Mouse (Mus musculus) cerebellum, adult 11-12 months (tissue): ENCODE measurements around the gene Cabp7.
"Not testable (repeated sequence)": the region's sequence is repeated elsewhere in the genome, so short reads cannot be mapped to it uniquely, and the experiment has no call there.

Source experiments
- DNase-seq: peaks from one replicate; pipeline ENCODE4 v3.0.0; 2022

The Cabp7 gene

DNA sequence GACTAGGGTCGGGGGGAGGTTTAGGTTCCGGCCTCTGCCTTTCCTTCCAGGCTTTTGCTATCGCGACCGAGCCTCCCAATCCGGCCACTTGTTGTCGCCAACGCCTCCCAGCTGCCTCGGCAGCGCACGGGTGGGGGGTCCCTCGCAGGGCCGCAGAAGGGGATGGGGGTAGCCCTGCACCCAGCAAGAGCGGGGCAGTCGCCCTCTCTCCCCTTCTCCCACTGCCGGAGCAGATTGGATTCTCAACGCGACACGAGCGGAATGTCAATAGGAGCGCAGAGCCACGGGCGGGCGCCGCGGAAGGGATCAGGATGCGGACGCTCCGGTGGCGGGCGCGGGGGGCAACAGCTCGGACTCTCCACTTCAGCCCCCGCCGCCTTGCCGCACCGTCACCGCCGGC lies 609 bp downstream of the Cabp7 start:
- DNase-seq: no peak

DNA sequence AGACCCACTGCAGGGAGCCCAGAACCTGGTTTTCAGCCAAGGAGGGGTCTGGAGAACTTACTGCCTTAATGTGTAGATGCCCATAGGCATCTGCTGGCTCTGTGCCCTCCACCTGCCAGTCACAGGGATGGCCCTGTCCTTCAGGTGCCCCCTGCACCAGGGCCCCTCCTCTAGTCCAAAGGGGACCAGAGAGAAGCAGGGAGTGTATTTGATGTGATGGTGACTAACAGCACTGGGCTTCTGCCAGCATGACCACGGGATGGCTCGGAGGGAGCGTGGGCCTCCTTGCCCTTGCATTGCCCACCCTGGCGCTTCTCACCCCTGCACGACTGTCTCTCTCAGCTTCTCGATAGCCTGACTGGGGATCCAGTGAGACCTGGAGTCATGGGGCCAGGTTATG lies 1.9 kb downstream of the Cabp7 start:
- no peak for DNase-seq

- DNase-seq: no peak
Observed at GRCm38 (mm10) chr11:4740785-4741184, 5.8 kb downstream of the Cabp7 start.

- no peak for DNase-seq
Observed at GRCm38 (mm10) chr11:4738719-4739118, 7.9 kb downstream of the Cabp7 start.

GRCm38 (mm10) chr11:4737682-4738081 lies 8.9 kb downstream of the Cabp7 start:
- DNase-seq: peak; percentile 81

DNA sequence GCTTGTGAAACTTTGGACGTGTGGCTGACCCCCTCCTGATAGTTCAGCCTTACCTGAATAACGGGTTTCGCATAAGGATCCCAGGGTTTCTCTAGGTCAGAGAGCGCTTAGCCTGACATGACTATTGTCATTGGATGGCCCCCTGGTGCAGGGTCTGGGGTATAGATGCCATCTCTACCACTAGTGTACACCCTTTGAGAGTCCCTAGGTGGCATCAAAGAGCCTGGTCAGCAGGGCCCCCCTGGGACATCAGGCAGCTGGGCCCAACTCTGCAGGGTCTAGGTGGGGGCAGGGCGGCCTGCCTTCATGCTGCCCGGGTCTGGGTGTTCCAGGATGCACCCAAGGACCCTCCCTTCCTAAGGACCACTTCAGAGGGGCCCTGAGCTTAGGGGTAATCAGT lies 10.2 kb downstream of the Cabp7 start:
- no peak for DNase-seq

DNA sequence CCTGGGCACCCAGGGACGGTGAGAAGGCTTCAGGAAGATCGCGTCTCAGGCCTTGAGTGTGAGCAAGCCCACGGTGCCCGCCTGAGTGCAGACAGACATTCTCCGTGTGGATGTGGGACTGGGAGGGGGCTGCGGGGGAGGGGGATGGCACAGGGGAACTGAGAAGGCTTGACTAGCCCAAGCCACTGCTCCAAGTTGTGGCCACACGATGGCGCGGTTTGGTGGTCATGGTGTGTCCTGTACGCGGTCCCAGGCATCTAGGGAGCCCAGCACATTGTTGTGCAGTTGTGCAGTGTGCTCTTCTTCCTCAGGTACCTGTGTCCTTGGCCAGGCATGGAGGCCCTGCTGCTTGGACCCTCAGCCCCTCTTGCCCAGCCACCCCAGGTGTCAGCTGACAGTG lies 12.4 kb downstream of the Cabp7 start:
- no peak for DNase-seq

GRCm38 (mm10) chr11:4731781-4732180 lies 14.8 kb downstream of the Cabp7 start:
- peak; percentile 59 for DNase-seq

DNA sequence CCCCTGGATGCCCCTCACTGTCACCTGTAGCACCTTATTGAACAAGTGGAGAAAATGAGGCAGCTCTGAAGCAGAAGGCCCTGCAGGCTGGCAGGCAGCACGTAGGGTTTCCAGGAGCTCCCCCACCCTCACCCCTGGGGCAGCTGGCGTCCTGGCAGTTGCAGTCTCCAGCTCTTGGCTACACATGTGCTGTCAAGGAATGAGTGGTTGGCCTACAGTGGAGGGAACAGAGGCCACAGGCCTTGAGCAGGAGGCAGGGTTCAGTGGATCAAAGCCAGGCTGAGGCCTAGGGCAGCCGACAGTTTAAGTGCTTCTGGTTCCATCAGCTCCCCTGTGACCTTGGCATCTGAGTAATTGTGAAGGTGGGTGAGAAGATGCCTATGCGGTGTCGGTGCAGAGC lies 15.7 kb downstream of the Cabp7 start:
- DNase-seq: no peak

- DNase-seq: no peak
Observed at GRCm38 (mm10) chr11:4730096-4730495, 16.5 kb downstream of the Cabp7 start.

- DNase-seq: no peak
Observed at GRCm38 (mm10) chr11:4729603-4730002, 17.0 kb downstream of the Cabp7 start.

DNA sequence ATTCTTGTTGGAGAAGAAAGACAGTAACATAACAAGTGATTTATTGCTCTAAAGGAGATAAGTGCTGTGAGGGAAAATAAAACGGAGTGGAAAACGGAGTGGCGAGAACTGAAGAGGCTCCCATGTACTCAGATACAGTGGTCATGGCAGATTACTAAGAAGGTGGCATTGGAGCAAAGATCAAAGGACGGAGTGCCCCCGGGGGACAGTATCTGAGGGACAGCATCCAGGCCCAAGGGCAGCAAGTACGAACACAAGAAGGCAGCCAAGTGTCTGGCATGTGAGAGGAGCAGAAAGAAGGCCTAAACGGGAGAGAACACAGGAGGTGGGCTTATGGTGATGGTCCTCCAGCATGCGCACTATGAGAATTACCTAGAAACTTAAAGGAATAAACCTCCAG lies 24.9 kb downstream of the Cabp7 start:
- no peak for DNase-seq

GRCm38 (mm10) chr11:4720900-4721580 lies 25.5 kb downstream of the Cabp7 start:
- DNase-seq: peak; percentile 81

- no peak for DNase-seq
Observed at GRCm38 (mm10) chr11:4720393-4720792, 26.2 kb downstream of the Cabp7 start.

DNA sequence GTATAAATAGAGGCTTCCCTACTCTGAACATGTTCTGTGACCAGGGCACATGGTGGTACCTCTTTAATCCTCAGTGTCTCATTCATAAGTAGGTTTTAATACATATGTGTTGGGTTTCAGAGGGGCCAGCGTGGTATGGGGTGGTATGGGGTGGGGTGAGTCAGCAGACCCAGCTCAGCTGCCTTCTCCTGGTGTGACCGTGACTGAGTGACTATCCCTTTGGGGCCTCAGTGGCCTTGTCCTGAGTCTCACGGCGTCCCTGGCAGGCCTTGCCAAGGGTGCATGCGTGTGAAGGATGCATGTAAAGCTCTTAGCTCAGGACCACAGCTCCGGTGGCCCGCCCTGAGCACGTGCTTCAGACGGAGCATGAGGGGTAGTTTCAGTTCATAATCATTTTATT lies 26.6 kb downstream of the Cabp7 start:
- no peak for DNase-seq

DNA sequence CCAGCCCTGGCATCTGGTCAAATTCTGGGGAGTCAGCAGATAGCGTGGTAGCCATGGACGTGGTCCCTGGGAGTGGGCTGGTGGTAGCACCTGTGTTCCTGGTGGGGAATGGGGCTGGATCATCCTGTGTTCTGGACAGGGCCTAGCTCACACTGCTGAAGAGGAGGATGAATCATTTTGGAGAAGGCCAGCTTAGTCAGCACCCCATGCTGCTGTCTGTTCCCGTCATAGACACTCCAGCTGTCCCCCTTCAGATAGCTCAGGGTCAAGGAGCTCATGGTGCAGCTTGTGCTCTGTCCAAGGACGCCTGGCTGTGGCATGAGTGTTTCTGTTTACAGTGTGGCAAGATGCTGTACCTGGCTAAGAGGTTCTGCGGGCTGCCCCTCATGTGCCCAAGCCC lies 28.0 kb downstream of the Cabp7 start:
- no peak for DNase-seq

DNA sequence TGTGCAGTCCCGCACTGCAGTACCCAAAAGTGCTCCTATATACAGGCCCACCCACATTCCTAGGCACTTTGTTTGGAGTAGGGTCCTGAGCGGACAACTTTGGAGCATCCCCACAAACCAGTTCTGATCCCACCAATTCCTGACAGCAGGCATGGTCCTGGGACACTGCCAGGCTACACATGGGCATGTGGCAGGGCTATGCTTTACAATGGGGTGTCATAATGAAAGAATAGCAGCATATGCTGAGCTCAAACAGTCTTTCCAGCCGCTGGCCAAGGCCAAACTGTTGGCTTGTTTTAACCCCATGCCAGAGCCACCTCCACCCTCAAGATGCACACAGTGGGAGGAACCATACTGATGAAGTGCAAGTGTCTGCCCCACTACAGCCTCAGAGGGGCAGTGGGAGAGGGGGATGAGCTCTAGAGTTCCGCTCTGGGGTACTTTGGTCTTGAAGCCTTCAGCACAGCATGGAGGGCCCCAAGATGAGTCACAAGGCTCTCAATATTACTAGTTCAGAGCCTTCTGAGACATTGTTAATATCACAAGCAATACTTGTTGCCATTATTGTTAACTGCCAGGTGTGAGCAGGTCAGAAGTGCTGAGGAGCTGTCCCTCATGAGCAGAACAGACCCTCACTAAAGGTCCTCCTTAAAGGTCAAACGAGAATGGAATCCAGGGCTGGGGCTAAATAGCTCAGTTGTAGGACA lies 29.9 kb downstream of the Cabp7 start:
- DNase-seq: no peak

DNA sequence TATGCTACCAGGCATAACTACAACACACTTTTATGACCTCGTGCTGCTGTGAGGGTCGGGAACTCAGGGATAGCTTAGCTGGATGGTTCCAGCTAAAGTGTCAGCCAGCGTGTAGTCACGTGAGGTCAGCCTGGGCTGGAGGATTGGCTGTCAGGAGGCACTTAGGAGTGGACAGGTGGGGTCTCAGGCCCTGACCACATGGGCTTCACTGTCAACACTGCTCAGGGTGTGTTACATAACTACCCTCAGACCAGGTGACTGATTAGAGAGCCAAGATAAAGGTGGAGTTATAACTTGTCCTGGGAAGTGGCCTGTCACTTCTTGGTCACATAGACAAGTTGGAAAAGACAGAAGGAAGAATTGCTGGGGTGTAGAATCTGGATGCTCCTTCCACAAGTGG lies 31.0 kb downstream of the Cabp7 start:
- no peak for DNase-seq

DNA sequence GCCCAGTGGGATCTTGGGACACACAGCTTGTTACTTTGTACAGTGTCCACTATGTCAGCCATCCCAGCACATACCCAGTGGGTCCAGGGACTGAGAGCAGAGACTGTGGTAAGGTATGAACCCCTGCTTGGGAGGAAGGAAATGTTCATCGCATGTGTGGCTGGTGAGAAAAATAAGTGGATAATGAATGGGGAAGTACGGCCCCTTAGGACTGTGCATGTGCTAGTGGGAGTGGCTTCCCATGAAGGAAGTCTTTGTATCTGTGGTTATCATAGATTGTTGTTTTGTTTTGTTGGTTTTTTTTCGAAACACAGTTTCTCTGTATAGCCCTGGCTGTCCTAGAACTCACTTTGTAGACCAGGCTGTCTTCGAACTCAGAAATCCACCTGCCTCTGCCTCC lies 31.9 kb downstream of the Cabp7 start:
- no peak for DNase-seq

DNA sequence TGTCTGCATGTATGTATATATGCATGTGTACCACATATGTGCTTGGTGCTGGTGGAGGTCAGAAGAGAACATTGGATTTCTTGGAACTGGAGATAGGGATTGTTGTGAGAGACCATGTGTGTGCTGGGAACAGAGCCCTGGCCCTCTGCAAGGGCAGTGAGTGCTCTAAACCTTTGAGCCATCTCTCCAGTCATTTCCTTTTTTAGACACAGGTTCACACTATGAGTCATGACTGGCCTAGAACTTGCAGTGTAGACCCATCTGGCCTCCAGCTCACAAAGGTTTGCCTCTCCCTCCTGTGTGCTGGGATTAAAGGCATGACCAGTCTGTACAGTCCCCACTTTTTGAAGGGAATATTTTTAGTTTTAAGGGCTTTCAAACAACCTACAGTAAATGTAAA lies 33.8 kb downstream of the Cabp7 start:
- DNase-seq: no peak

DNA sequence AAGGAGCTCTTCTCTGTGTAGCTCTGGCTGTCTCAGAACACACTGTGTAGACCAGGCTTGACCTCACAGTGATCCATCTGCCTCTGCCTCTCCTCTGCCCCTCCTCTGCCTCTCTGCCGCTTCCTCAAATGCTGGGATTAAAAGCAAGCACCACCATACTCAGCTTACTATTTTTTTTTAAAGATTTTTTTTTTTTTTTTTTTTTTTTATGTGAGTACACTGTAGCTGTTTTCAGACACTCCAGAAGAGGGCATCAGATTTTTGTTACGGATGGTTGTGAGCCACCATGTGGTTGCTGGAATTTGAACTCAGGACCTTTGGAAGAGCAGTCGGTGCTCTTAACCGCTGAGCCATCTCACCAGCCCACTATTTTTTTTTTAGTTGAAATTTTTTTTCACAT lies 36.4 kb downstream of the Cabp7 start:
- DNase-seq: not testable (repeated sequence)

- DNase-seq: no peak
Observed at GRCm38 (mm10) chr11:4705178-4705577, 41.4 kb downstream of the Cabp7 start.

DNA sequence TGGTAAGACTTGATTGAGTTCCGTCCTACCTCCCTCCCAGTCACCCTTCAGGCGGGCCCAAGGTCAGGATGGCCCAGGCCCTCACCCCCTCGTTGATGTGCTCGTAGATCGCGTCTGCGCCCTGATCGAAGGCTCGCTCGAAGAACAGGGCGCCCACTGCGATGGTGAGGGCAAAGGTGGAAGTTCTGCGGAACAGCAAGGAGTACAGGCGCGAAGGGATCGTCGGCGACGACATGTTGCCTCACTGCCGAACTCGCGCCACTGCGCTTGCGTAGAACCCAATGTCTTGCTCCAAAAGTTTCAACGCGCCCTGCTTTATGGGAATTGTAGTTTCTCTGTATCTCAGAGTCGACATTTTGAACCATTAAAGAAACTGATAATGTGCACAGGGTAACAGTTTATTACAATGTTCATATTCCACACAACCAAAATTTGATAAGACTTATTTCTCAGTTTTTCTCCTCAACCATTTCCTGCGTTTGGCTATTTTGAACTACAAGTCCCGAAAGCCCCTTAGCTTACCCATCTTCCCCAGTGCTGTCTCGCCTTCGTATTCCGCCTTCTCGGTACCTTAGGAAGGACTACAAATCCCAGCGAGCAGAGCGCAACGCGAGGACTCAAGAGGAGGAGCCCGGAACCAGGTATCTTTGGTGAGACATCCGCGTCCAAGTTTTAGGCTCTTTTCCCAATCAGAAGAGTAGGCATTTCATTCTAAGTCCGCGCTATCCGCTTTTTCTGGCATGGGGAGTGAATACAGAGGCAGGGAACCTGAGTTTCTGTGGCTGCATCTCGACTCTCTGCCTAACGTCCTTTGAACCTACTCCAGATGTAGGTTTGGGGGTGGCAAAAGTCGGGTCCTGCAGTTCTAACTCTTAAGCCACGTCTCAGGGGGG lies 42.3 kb downstream of the Cabp7 start, which contains the start of the genes Uqcr10 and Zmat5:
Uqcr10 (minus strand) TSS at position 271 of the 893 bp plus-strand sequence.
Zmat5 (plus strand) TSS at position 607 of the 893 bp plus-strand sequence.
- peak; percentile 91 for DNase-seq

DNA sequence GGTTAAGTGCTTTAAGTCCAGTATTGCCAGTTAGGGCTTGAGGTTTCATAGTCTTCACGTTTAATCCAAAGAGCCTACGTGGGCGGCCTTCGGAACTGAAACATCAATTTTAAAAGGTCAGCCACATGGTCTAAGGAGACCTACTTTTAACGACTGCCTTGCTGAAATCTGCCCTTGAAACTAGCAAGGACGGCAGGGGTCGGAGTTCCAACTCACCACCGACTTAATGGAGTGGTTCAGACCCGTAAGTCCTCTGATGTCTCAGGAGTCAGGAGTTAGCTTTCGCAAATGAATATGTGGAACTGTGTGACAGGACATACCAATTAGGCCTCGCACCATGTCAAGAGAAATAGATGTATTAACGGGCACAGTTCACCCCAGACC lies 42.9 kb downstream of the Cabp7 start:
- no peak for DNase-seq
